ENCODE assay signal across 9 mouse cellular contexts in the genomic region with DNA sequence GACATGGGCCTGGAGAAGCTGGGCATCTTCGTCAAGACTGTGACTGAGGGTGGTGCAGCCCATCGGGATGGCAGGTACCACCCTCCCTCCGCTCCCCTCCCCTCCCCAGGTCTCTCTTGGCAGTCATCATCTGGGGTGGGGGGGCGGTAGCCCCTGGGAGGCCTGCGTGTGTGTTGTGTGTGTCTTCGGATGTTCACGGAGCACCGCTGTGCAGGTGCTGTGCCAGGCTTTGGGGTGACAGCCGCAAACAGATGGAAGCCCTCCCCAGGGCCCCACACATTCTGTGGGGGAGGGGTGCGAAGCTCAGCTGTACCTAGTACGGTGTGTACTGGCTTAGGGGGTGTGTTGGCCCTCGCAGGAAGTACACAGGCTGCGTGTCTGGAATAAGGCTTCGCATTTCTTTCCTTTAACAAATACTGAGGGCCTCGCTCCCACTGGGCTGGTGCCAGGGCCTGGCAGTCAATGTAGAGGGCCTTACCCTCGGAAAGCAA. TPM values are rescaled to one million over a fixed set of nuclear protein-coding genes. Genes with fewer than 3 reads are reported as not detected.
A peak's percentile ranks its signal among the peaks of the same experiment; 100 is the strongest.
DNase-seq lines count a peak whose midpoint lies in the region; ATAC-seq and TF ChIP-seq lines count a peak whose summit lies in the region.
"Had no signal": no experiment of that assay in that cellular context is flagged by ENCODE, and none has a peak within 500 bp of the region (broad histone marks: within the 10 kb centered on the region; RNA-seq: fewer than 3 reads in every experiment).

No protein-coding gene starts in this region.

- H3K4me3 ChIP-seq in brown adipose tissue, adult 24 weeks (ENCODE audit: insufficient read depth, low read depth, low read length), result no peak overlapping the region
- no peak overlapping the region for H3K4me3 ChIP-seq in heart, embryonic 15.5 days
- H3K4me3 ChIP-seq in limb, embryonic 13.5 days, result no peak overlapping the region
- peak overlapping the region; percentile 38 for H3K4me3 ChIP-seq in small intestine, adult 2 months (ENCODE audit: low read depth, low read length)
- no peak overlapping the region for H3K4me3 ChIP-seq in kidney, adult 2 months (ENCODE audit: insufficient read depth, low read depth, low read length)

- TF ChIP-seq CTCF in small intestine, adult 2 months (IDR thresholded peaks at IDR 0.05; ENCODE audit: extremely low read depth, insufficient read length, insufficient replicate concordance, low read depth, low read length), result no peak
- TF ChIP-seq CTCF in kidney, adult 2 months (conservative IDR thresholded peaks at IDR 0.05; ENCODE audit: insufficient read depth, insufficient read length, low read depth, low read length), result no peak

- peaks cover 60% of the 10 kb centered on the region for H3K36me3 ChIP-seq in heart, embryonic 15.5 days
- peaks cover 81% of the 10 kb centered on the region for H3K36me3 ChIP-seq in limb, embryonic 13.5 days
- peaks cover 42% of the 10 kb centered on the region for H3K36me3 ChIP-seq in small intestine, adult 2 months (ENCODE audit: control insufficient read depth, insufficient read depth, low read length)
- no peaks in the 10 kb centered on the region for H3K36me3 ChIP-seq in kidney, adult 2 months (ENCODE audit: control insufficient read depth, insufficient read depth, low read length)

- peak; percentile 53 to 64 for DNase-seq in left cerebral cortex, adult 18-20 months (ENCODE audit: low spot score in 2 of 2)
- no peak for DNase-seq in left cerebral cortex, adult 11 months (ENCODE audit: low spot score)
- no peak for DNase-seq in adipocyte (ENCODE audit: low spot score)
- no peak for DNase-seq in kidney, adult 2 months

- peaks cover 46% of the 10 kb centered on the region for H3K4me1 ChIP-seq in brown adipose tissue, adult 24 weeks (ENCODE audit: control insufficient read depth, insufficient read depth, insufficient read length, low read length)
- H3K4me1 ChIP-seq in heart, embryonic 15.5 days (replicated peaks), result peaks cover 68% of the 10 kb centered on the region
- H3K4me1 ChIP-seq in limb, embryonic 13.5 days, result peaks cover 42% of the 10 kb centered on the region
- peaks cover 54% of the 10 kb centered on the region for H3K4me1 ChIP-seq in small intestine, adult 2 months (ENCODE audit: control insufficient read depth, insufficient read depth, insufficient read length, low read length)
- H3K4me1 ChIP-seq in kidney, adult 2 months (ENCODE audit: control insufficient read depth, insufficient read depth, low read length), result peaks cover 11% of the 10 kb centered on the region

- H3K27me3 ChIP-seq in heart, embryonic 15.5 days, result no peaks in the 10 kb centered on the region
- H3K27me3 ChIP-seq in limb, embryonic 13.5 days, result no peaks in the 10 kb centered on the region
- no peaks in the 10 kb centered on the region for H3K27me3 ChIP-seq in small intestine, adult 2 months (ENCODE audit: control insufficient read depth, insufficient read depth, low read length)
- H3K27me3 ChIP-seq in kidney, adult 2 months (replicated peaks; ENCODE audit: control insufficient read depth, insufficient read depth, low read length), result no peaks in the 10 kb centered on the region

- H3K9me3 ChIP-seq in heart, embryonic 15.5 days (replicated peaks), result no peaks in the 10 kb centered on the region
- H3K9me3 ChIP-seq in limb, embryonic 13.5 days, result no peaks in the 10 kb centered on the region

- ATAC-seq in heart, embryonic 15.5 days (replicated peaks; ENCODE audit: insufficient number of reproducible peaks, insufficient read depth, low FRiP score, low read depth), result no peak
- no peak for ATAC-seq in limb, embryonic 13.5 days (ENCODE audit: low FRiP score, low read depth)

- peak overlapping the region; percentile 47; the same call in 1 of the 2 replicates for H3K27ac ChIP-seq in brown adipose tissue, adult 24 weeks (replicated peaks; ENCODE audit: low read depth, low read length)
- H3K27ac ChIP-seq in heart, embryonic 15.5 days, result 0 out of 2 replicates have a peak overlapping the region, but pooled peaks have one; percentile 7
- H3K27ac ChIP-seq in limb, embryonic 13.5 days, result no peak overlapping the region
- peak overlapping the region; percentile 62 for H3K27ac ChIP-seq in small intestine, adult 2 months (ENCODE audit: insufficient read depth, low read depth, low read length)
- no peak overlapping the region for H3K27ac ChIP-seq in kidney, adult 2 months (ENCODE audit: insufficient read depth, low read depth, low read length)

- no peak overlapping the region for H3K9ac ChIP-seq in heart, embryonic 15.5 days
- peak overlapping the region; percentile 8; the same call in 1 of the 2 replicates for H3K9ac ChIP-seq in limb, embryonic 13.5 days

- TF ChIP-seq POLR2A in small intestine, adult 2 months (IDR thresholded peaks at IDR 0.05; ENCODE audit: low read depth, low read length), result no peak
- TF ChIP-seq POLR2A in kidney, adult 2 months (IDR thresholded peaks at IDR 0.05; ENCODE audit: low read depth, low read length), result no peak

- 70% methylated on average over 16 of the region's 16 CpGs for WGBS in heart, embryonic 15.5 days
- WGBS in limb, embryonic 13.5 days, result 79% methylated on average over 16 of the region's 16 CpGs
- WGBS in small intestine, adult 2 months, result 32% methylated on average over 16 of the region's 16 CpGs
- 75% methylated on average over 15 of the region's 16 CpGs for WGBS in kidney, adult 2 months

- H3K4me2 ChIP-seq in heart, embryonic 15.5 days, result no peak overlapping the region; the same call in 1 of the 2 replicates
- no peak overlapping the region for H3K4me2 ChIP-seq in limb, embryonic 13.5 days (replicated peaks)

RNA-seq across cellular contexts. Expression of gene Ppp1r9b, which starts 7.3 kb away (rescaled TPM):
- total RNA-seq in left cerebral cortex, adult 18-20 months (2021), result 100 to 1,000 TPM; 737 to 747 TPM
- 70.8 and 83.5 TPM in 2 replicates for polyA plus RNA-seq in brown adipose tissue, adult 24 weeks (2012; ENCODE audit: insufficient read depth, insufficient read length, missing spikeins)
- polyA plus RNA-seq in heart, embryonic 15.5 days (2015; fragmentation: Nextera tagmentation; extraction: Ambion mirVana), result 5.0 and 6.6 TPM in 2 replicates
- polyA plus RNA-seq in limb, embryonic 13.5 days (2015; fragmentation: Nextera tagmentation; extraction: Ambion mirVana), result 11.4 and 11.8 TPM in 2 replicates
- polyA plus RNA-seq in small intestine, adult 2 months (2012; rRNA removed), result 17.0 and 29.4 TPM in 2 replicates
- 24.1 and 29.9 TPM in 2 replicates for polyA plus RNA-seq in kidney, adult 2 months (2012; rRNA removed)

RNA-seq across cellular contexts. Expression of gene Samd14, which starts 11.6 kb away (rescaled TPM):
- 10 to 100 TPM; 25.8 to 33.7 TPM for total RNA-seq in left cerebral cortex, adult 18-20 months (2021)
- polyA plus RNA-seq in brown adipose tissue, adult 24 weeks (2012; ENCODE audit: insufficient read depth, insufficient read length, missing spikeins), result 0.59 and 0.67 TPM in 2 replicates
- polyA plus RNA-seq in heart, embryonic 15.5 days (2015; fragmentation: Nextera tagmentation; extraction: Ambion mirVana), result 8.0 and 13.2 TPM in 2 replicates
- 37.2 and 37.7 TPM in 2 replicates for polyA plus RNA-seq in limb, embryonic 13.5 days (2015; fragmentation: Nextera tagmentation; extraction: Ambion mirVana)
- 3.3 and 7.2 TPM in 2 replicates for polyA plus RNA-seq in small intestine, adult 2 months (2012; rRNA removed)
- 3.2 and 3.7 TPM in 2 replicates for polyA plus RNA-seq in kidney, adult 2 months (2012; rRNA removed)

RNA-seq across cellular contexts. Expression of gene Sgca, which starts 22.0 kb away (rescaled TPM):
- not detected for total RNA-seq in left cerebral cortex, adult 18-20 months (2021)
- polyA plus RNA-seq in brown adipose tissue, adult 24 weeks (2012; ENCODE audit: insufficient read depth, insufficient read length, missing spikeins), result 6.5 and 6.9 TPM in 2 replicates
- polyA plus RNA-seq in heart, embryonic 15.5 days (2015; fragmentation: Nextera tagmentation; extraction: Ambion mirVana), result 22.1 and 24.7 TPM in 2 replicates
- 6.1 and 7.1 TPM in 2 replicates for polyA plus RNA-seq in limb, embryonic 13.5 days (2015; fragmentation: Nextera tagmentation; extraction: Ambion mirVana)
- polyA plus RNA-seq in small intestine, adult 2 months (2012; rRNA removed), result 1.7 and 3.7 TPM in 2 replicates
- 5.0 and 23.9 TPM in 2 replicates for polyA plus RNA-seq in kidney, adult 2 months (2012; rRNA removed)

RNA-seq across cellular contexts. Expression of gene Hils1, which starts 30.7 kb away (rescaled TPM):
- total RNA-seq in left cerebral cortex, adult 18-20 months (2021), result not detected
- not detected in 2 replicates for polyA plus RNA-seq in brown adipose tissue, adult 24 weeks (2012; ENCODE audit: insufficient read depth, insufficient read length, missing spikeins)
- 0.15 and 0.22 TPM in 2 replicates for polyA plus RNA-seq in heart, embryonic 15.5 days (2015; fragmentation: Nextera tagmentation; extraction: Ambion mirVana)
- not detected in 2 replicates for polyA plus RNA-seq in limb, embryonic 13.5 days (2015; fragmentation: Nextera tagmentation; extraction: Ambion mirVana)
- polyA plus RNA-seq in small intestine, adult 2 months (2012; rRNA removed), result 0.14 TPM in 1 of 2 replicates, not detected in the other
- polyA plus RNA-seq in kidney, adult 2 months (2012; rRNA removed), result 0.56 TPM in 1 of 2 replicates, not detected in the other
- total RNA-seq: gastrocnemius, adult 8-10 months had no signal

RNA-seq across cellular contexts. Expression of gene Pdk2, which starts 43.1 kb away (rescaled TPM):
- 100 to 1,000 TPM; 116 to 128 TPM for total RNA-seq in left cerebral cortex, adult 18-20 months (2021)
- polyA plus RNA-seq in brown adipose tissue, adult 24 weeks (2012; ENCODE audit: insufficient read depth, insufficient read length, missing spikeins), result 224 and 274 TPM in 2 replicates
- 114 and 117 TPM in 2 replicates for polyA plus RNA-seq in heart, embryonic 15.5 days (2015; fragmentation: Nextera tagmentation; extraction: Ambion mirVana)
- polyA plus RNA-seq in limb, embryonic 13.5 days (2015; fragmentation: Nextera tagmentation; extraction: Ambion mirVana), result 33.7 and 34.9 TPM in 2 replicates
- polyA plus RNA-seq in small intestine, adult 2 months (2012; rRNA removed), result 67.7 and 167 TPM in 2 replicates
- polyA plus RNA-seq in kidney, adult 2 months (2012; rRNA removed), result 430 and 469 TPM in 2 replicates

Comparison
In these comparisons a context has a peak if more than half of its experiments do, and no peak if none do; other contexts are left out.
1. DNase-seq: peak in left cerebral cortex, adult 18-20 months (2 of 2); none in left cerebral cortex, adult 11 months (single experiment), adipocyte (single experiment) and kidney, adult 2 months (single experiment).
2. H3K27ac ChIP-seq: peak in brown adipose tissue, adult 24 weeks (single experiment), heart, embryonic 15.5 days (single experiment) and small intestine, adult 2 months (single experiment); none in limb, embryonic 13.5 days (single experiment) and kidney, adult 2 months (single experiment).